Mouse (Mus musculus): ENCODE measurements around the gene Raet1e. TPM values are rescaled to one million over a fixed set of nuclear protein-coding genes. Genes with fewer than 3 reads are reported as not detected.
A peak's percentile ranks its signal among the peaks of the same experiment; 100 is the strongest.
"Not testable (repeated sequence)": the region's sequence is repeated elsewhere in the genome, so short reads cannot be mapped to it uniquely, and the experiment has no call there.

Raet1e gene
- total RNA-seq, 2 experiments from 2014 or later = 0.24 TPM; not detected in 1

DNA sequence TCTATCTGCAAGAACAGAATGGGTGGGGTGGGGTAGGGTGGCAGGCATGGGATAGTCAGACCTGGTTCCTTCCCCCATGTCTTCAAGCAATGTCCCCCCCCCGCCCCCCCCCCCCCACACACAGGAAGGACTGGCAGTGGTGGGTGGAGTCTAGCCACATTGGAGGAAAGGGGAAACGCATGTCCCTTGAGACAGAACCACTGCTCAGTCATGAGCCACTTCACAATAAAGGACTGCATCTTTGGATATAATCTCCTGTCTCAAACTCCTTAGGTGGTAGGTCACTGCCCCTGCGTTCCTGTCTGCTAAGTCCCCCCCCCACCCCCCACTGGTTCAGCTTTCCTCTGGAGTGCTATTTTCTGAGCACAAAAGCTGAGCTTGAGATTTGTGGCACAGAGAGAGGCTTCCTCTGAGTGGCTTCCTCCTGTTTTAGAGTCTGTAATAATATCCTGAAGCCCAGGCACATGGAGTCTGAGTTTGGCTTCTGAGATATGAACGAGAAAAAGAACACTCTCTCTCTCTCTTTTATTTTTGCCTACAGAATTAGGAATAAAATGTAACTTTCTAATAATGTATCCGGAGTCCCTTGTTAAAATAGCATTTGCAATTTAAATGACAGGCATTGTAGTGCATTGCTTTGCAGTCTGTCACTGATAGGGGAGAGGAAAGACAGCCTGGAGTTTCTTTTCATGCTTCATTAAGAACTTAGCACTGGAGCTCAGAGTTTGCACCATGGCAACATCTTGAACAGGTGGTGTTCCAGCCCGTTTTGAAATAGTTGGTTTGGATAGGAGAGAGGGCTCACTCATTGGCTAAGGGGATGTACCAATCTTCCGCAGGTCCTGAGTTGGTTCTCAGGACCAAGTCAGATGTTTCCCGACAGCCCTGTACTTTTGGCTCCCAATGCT, 112.8 kb downstream of the Raet1e start:
- intact Hi-C loops (cut with DNase I); DNase-seq: not testable (repeated sequence)

DNA sequence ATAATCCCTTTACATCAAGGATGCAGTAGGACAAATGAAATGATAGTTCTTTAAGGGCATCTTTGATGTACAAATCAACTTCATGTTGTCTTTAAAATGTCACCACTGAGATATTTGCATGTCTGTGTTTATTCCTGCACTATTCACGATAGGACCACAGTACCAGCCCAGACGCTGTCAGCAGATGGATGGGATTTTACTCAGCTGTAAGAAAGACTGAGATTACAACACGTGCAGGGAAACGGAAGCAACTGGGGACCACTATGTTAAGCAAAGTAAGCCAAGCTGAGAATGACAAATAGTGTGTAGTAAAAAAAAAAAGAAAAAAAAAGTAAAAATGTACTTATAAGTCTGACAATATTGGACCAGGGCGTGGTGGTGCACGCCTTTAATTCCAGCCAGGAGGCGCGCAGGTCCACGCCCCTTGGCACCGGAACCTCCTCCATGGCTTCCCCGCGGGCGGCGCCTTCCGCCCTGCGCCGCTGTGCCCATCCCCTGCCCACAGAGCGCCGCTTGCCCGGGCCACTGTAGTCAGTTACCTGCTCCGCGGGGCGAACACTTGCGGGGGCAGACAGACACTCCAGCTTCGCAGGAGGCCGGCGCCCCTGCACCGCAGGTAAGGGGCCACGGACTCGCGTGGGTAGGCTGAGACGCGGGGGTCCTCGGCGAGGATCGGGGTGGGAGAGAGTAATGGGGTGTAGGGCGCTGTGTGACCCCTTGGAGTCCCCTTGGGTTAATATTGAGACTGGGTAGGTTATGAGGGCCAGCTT, 114.7 kb downstream of the Raet1e start:
- intact Hi-C loops (cut with DNase I) = not testable (repeated sequence)

DNA sequence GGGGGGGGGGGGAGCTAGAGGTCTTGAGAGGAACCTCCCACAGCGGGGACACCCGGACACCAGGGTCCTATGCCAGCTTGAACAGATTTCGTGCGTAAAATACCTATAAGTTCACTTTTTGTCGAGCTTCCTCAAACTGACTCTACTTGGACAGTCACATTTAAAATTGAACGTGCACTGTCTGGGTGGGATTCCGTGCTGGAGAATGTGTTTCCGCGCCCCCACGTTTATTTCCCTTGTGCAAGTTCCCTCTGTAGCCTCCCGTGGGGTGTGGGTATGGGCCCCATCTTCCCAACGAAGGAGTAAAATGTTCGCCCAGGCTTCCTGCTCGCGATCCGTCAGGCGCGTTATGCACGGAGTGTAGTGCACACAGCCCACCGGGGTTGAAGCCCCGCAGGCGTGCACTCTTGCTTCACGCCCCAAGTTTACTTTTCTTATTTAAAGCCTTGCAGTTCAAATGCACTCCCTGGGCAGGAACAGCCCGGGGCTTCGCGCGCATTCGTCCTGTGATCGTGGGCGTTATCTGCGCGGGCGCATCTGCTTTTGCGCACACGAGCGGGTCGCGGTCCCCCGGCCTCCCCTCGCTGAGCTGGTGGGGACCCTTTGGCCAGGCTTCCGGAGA, 115.4 kb downstream of the Raet1e start:
- DNase-seq = no peak
- intact Hi-C loops (cut with DNase I) = no loop called here

More for the DNA sequence above, 114.7 kb downstream of the Raet1e start:
- DNase-seq = peak; percentile 6 to 14

DNA sequence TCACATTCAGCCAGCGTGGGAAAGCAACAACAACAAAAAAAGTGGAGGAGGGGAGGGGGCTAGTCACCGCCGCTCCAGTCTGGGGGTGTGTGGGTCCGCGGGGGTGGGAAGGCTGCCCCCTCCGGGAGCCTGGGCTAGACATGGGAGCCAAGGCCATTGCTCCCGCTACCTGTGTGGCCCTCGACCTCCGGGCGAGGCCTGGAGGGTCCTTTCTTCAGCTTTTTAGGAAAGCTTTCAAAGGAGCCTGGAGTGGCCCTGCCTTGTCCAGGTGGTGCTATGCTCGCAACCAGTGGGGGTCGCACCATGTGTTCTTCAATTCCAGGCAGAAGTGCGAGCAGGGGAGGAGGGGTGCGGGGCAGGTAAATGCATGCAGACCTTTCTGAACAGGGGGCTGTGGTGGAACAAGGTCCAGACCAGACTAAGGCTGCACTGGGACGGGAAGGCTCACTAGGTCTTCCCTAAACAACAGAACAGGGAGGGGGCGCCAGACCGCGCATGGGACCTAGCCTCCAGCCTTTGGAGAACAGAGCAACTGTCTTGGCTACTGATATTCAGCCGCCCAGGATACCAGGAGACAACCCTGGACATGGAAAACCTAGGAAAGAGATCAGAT, 116.2 kb downstream of the Raet1e start:
- intact Hi-C loops (cut with DNase I) = no loop called here
- DNase-seq = no peak

DNA sequence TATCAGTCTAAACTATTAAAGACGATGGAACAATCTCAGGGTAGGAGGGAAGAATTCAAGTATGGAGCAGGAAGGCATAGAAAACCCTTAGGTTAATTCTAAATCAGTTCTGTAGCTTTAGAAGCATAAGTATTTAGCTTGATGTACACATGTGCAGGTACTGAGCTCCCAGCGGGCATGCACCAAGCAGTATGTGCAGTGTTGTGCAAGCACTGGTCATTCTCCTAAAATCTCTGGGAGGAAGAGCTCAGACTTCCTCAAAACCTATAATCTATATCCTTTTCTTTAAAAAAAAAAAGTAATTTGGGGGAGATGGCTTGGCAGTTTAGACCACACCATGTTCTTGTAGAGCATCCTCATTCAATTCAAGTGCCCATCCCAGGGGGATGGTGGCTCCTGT, 120.1 kb downstream of the Raet1e start:
- intact Hi-C loops (cut with DNase I); DNase-seq: not testable (repeated sequence)

DNA sequence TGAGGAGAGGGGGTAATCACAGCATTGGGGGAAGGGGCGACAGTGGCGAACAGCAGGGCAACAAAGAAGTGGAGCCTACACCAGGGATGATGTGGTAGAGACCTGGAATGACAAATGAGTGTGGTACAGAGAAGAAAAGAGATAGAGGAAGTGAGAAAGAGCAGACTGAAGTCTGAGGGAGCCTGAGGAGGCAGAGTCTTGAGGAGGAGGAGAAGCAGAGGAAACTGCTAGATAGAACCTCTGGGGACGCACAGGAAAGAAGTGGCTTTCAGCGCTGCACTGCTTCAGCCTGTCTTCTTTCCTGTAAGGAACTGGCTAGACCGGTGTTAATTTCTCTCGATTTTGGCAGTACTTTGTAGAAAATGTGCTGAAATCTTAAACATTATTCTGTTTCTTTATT, 124.4 kb downstream of the Raet1e start:
- DNase-seq = no peak
- intact Hi-C loops (cut with DNase I) = no loop called here

DNA sequence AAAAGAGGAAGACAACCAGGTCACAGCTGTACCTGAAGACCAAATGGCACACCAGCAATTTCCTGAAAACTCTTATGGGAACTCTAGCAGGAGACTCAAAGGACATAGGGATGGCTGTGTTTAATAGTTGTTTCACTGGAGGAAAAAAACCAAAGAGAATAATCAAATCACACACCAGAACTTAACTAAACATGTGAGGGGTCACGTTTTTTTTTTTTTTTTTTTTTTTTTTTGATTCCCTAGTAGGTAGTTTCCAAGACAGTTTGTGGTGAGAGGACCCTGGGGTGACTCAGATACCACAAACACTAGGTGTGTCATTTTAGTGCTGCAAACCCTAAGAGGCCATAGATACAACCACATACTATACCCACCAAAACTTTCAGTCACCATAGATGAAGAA, 137.3 kb downstream of the Raet1e start:
- intact Hi-C loops (cut with DNase I) = no loop called here

DNA sequence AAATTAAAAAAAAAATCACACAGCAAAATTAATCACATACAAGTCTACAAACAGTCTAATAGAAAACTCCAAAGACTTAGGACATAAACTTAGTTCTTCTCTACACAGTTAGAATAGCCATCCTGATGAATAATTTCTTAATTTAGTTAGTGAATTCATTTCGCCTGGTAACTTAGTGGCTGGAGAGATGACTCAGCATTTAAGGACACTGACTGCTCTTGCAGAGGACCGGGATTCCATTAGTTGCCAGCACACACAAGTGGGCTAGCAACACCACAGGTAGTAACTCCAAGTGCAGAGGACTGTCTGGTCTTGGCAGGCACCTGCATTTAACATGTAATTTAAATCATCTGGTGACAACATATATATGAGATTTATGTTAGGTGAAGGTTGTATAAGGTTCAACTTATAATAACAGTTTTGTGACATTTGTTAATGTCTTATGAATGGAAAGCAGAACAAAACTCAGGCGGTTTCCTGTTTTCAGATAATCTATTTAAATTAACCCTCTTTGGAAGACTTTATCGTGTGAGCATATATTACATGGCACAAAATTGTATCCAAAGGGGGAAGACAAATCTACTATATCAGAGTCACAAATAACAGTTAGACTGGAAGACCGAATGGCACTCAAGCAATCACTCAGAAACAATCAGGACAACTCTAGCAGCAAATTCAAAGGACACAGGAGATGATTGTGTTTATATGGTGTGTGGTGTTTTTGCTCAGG, 138.8 kb downstream of the Raet1e start:
- no peak for DNase-seq
- intact Hi-C loops (cut with DNase I) = no loop called here

More for the DNA sequence above, 137.3 kb downstream of the Raet1e start:
- DNase-seq = no peak

DNA sequence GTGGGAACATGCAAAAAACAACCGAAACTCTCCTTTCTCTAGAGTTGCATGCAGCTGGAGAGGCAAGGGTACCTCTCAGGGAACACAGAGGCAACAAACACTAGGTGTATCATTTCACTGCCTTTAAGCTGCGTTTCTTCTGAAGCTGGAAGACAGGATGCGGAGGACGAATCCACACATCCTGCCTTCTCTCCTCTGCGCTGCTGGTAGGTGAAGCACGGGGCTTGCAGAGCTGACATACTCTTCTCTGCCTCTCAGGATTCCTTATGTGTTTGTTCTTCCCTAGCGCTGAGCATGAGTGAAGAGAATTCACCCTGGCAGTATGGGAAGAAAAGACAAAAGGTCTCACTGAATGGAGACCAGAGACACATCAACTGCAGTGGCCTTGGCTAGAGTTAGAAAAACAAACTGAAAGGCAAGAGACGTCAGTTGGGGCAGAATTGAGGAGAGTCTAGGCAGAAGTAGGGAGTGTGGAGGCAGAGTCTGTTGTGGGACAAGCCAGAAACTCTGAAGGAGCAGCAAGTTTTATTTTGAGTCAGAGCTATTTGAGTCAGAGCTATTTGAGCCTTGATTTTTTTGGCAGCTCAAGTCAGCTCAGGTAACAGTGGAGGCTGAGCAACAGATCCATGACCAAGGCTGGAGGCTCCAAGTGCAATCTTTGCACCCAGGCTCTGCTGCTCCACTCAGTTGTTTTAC, 139.5 kb downstream of the Raet1e start:
- intact Hi-C loops (cut with DNase I) = no loop called here
- DNase-seq = no peak

DNA sequence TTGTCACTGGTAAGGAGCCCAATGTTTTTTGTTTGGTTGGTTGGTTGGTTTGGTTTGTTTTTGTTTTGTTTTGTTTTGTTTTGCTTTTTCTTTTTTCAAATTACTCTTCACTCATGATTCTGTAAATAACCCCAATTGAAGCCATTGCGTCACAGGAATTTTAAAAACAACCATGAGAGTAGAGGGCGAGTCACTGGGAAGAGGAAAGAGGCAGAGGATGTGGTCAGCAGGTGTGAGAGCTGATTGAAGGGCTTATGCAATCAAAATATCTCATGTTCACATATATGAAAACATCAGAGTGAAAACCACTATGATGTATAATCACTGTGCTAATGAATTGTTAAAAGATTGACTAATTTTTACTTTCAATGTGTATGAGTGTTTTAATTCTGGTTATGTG, 141.0 kb downstream of the Raet1e start:
- DNase-seq = no peak
- intact Hi-C loops (cut with DNase I) = no loop called here

DNA sequence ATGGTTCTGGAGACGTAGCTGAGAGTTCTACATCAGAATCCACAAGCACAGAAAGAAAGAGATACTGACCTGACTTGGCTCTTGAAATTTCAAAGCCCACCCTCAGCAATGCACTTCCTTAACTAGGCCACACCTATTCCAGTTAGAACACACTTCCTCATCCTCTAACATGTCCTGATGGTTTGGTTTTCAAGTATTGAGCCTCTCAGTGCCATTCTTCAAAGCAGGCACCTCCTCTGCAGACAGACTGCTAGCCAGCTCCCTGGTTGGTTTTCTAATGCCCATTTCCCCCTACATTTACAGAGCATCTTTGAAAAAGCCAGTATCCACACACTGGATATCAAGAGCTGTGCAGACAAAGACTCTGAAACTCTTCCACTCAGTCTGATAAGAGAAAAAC, 143.3 kb downstream of the Raet1e start:
- DNase-seq = no peak
- intact Hi-C loops (cut with DNase I) = no loop called here

DNA sequence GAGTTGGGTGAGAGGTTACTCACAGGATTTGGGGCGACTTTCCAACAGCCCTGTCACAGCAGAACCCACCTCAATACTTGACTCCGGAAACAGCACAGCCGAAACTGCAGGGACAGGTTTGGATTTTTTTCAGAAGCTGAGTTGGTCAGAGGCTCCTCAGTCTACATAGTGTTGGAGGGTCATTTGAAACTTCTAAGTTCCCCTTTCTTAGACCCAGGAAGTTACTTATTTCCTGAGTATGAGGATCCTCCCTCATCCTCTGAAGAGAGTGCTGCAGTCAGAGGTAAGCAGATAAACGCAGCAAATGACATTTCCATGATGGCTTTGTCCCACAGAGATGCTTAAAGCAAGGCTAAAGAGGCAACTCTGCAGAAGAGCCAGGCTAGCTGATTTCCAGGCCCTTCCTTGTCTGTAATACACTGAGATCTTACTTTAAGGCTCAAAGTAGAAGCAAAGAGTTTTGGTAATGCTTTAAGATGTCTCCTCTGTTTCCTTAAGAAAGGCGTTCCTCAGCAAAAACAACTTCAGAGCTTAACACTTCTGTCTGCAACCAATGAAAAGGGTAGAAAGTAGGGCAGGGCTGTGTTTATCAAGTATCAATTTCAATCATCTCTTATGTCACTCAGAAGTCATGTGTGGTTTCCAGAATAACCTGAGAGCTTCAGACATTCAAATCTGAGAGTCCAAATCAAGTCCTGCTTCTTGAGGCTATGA, 144.1 kb downstream of the Raet1e start:
- no peak for DNase-seq
- intact Hi-C loops (cut with DNase I) = no loop called here

DNA sequence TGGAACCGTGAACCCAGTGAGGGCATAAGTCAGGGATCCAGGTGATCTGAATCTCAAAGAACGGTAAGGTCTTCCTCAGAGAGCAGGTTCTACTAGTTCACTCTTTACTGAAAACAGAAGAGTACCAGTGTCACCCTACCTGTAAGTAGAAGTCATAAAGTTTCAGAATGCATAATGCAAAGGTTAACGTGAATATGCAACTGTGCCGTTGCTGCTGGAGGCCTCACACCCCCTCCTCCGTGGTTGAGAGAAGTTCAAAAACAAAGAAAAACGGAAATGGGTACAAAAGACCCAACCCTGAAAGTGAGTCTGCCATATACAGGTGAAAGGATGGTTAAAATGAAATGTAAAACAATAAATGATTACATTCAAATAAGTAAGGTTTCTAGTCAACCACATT, 145.4 kb downstream of the Raet1e start:
- intact Hi-C loops (cut with DNase I) = no loop called here
- no peak for DNase-seq

DNA sequence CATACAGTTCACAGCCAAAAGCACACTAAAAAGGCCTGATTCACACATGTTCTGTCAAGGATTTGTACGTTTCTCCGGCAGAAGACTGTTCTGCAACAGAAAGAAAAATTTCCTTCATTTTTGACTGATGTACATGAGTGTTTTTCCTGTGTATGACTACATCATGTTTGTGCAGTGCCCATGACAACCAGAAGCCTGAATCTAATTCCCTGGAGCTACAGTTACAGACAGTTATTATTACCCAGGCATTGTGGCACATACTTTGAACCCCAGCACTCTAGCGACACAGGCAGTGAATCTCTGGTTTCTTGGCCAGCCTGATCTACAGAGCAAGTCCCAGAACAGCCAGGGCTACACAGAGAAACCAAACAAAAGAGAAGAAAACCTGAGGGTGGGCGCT, 147.4 kb downstream of the Raet1e start:
- intact Hi-C loops (cut with DNase I) = no loop called here
- no peak for DNase-seq

DNA sequence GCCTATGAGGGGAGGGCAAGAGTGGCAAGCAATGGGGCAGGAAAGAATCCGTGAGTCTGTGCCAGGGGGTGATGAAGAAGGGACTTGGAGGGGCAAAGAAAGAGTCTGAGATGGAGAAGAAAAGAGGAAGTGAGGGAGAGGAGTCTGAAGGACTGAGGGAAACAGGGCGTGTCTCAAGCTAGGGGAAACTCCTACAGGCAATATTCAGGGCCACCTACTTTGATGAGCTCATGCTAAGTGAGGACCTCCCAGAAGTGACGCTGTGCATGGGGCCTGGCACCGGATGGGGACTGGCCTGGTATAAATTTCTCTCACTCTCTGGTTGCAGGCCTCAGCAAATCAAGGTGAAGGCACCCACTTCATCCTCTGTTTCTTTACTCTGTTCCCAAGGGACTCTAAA, 148.1 kb downstream of the Raet1e start:
- DNase-seq = peak in 1 of 2 experiments; percentile 1
- intact Hi-C loops (cut with DNase I) = no loop called here

DNA sequence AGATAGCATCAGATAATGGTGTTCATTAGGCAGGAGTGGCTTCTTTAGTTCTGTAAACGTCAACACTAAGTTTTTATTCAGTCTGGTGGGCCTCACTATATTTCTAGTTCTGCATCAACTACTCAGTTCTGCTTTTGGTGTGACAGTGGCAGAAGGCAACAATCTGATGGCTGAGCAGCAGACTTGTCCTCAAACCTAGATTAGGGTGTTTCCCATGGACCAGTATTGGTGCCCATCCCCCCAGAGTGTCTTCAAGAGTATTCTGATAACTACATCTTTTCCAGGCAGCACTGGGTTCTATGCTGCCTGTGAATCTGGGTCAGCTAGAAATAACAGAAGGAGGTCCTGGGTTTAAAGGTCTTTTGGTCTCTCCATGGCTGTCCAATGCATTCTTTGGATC, 149.9 kb downstream of the Raet1e start:
- intact Hi-C loops (cut with DNase I) = no loop called here
- DNase-seq = no peak

DNA sequence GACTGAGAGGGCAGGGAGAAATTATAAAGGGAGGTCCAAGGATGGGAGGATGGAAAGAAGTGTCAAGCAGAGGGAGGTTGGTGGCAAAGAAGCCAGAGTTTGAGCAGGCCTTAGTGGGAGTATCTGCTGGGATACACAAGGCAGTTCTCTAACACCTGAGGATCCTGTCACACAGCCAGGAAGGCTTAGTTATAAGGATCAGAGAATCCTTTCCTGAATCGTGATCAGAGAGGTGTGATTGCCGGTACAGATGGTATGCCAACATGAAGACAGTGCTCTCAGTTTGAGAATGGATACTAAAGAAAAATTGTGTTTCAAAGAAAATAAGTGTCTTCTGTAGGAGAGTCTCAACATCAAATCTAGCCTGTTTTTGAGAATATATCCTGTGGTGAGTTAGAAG, 164.5 kb downstream of the Raet1e start:
- intact Hi-C loops (cut with DNase I) = no loop called here
- DNase-seq = no peak

DNA sequence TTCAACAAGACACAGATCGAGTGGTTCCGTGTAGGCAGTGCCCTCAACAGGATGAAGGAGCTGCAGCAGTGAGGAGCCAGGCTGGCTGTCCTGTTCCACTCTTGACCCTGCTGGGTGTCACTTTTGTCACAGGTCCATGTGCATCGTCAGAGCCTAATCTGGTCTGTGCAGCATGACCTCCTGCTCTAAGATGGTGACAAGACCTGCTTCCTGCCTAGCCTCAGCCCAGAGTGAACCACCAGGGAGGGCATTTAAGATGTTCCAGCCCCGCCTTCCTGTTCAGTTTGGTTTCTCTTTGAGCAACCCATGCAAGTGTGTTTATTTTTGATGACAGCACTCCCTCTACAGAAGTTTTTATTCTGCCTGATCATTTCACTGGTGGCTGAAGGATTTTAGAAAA, 187.4 kb downstream of the Raet1e start:
- DNase-seq; intact Hi-C loops (cut with DNase I): not testable (repeated sequence)

All from heart, postnatal 14 days (tissue).